Mouse (Mus musculus) liver, postnatal 0 days (tissue): Measurements from ENCODE around the gene Lama4.

Experiments used
- CTCF ChIP-seq: sonication (generic); IDR thresholded peaks from 2 replicates; pipeline ENCODE4 v1.5.1; 2016; ENCODE audit warnings: antibody characterized with exemption, low read depth
- EP300 ChIP-seq: IDR thresholded peaks from 2 replicates; pipeline ENCODE4 v1.6.1; 2016; ENCODE audit warnings: antibody characterized with exemption, low read depth, mild to moderate bottlenecking

DNA sequence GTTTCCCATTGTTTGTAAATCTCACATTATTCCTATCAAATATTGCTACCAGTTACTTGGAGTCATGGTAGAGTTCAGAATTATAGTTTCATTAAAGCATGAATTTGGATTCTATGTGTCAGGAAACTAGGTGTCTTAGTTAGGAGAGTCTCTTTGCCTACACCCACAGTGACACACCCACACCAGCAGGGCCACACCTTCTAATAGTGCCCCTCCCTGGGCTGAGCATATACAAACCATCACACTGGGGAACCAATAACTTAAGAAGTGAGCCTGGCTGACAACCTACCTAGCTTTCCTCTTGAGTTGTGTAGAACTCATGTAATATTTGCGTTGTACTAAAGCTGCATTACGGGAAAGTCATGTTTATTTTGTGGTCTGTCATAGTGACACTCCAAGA lies 176.1 kb downstream of the Lama4 start:
- TF ChIP-seq CTCF (no peak), EP300 (no peak)
